11 mouse cellular contexts compared by ENCODE assay signal in genomic region chr2:6261718-6262117, GRCm38 (mm10). TPM values are rescaled to one million over a fixed set of nuclear protein-coding genes. Genes with fewer than 3 reads are reported as not detected.
A peak's percentile ranks its signal among the peaks of the same experiment; 100 is the strongest.
DNase-seq lines count a peak whose midpoint lies in the region; ATAC-seq and TF ChIP-seq lines count a peak whose summit lies in the region.
"Had no signal": no experiment of that assay in that cellular context is flagged by ENCODE, and none has a peak within 500 bp of the region (broad histone marks: within the 10 kb centered on the region; RNA-seq: fewer than 3 reads in every experiment).

No protein-coding gene starts in this region.

- H3K4me2 ChIP-seq in neural tube, embryonic 11.5 days (ENCODE audit: low read depth) = no peak overlapping the region
- no peak overlapping the region for H3K4me2 ChIP-seq in forebrain, embryonic 15.5 days (replicated peaks)
- H3K4me2 ChIP-seq in limb, embryonic 15.5 days = no peak overlapping the region
- H3K4me2 ChIP-seq: liver, embryonic 11.5 days had no signal

- ATAC-seq in neural tube, embryonic 11.5 days (ENCODE audit: insufficient read depth, low FRiP score, low TSS enrichment) = no peak
- no peak for ATAC-seq in forebrain, embryonic 15.5 days (replicated peaks)
- ATAC-seq in limb, embryonic 15.5 days (ENCODE audit: insufficient number of reproducible peaks, low FRiP score, low TSS enrichment, low read depth) = no peak

- TF ChIP-seq CTCF in olfactory bulb, adult 2 months (IDR thresholded peaks at IDR 0.05; ENCODE audit: insufficient read depth, low read depth, low read length) = no peak
- TF ChIP-seq CTCF in kidney, adult 2 months (conservative IDR thresholded peaks at IDR 0.05; ENCODE audit: insufficient read depth, insufficient read length, low read depth, low read length) = no peak

- 0 out of 2 replicates have a peak, but pooled peaks cover 3% of the 10 kb centered on the region for H3K27me3 ChIP-seq in neural tube, embryonic 11.5 days (ENCODE audit: control insufficient read depth, insufficient read depth, low read length)
- H3K27me3 ChIP-seq in forebrain, embryonic 15.5 days = peaks cover 9% of the 10 kb centered on the region
- no peaks in the 10 kb centered on the region for H3K27me3 ChIP-seq in limb, embryonic 15.5 days
- H3K27me3 ChIP-seq in kidney, adult 2 months (replicated peaks; ENCODE audit: control insufficient read depth, insufficient read depth, low read length) = no peaks in the 10 kb centered on the region

- no peaks in the 10 kb centered on the region for H3K9me3 ChIP-seq in neural tube, embryonic 11.5 days (ENCODE audit: control insufficient read depth, low read length)
- peaks cover 4% of the 10 kb centered on the region; the same call in 1 of the 2 replicates for H3K9me3 ChIP-seq in forebrain, embryonic 15.5 days
- H3K9me3 ChIP-seq in limb, embryonic 15.5 days = no peaks in the 10 kb centered on the region

- no peaks in the 10 kb centered on the region for H3K4me1 ChIP-seq in neural tube, embryonic 11.5 days (ENCODE audit: control insufficient read depth, insufficient read depth, low read length)
- peaks cover 10% of the 10 kb centered on the region for H3K4me1 ChIP-seq in forebrain, embryonic 15.5 days
- H3K4me1 ChIP-seq in limb, embryonic 15.5 days = peaks cover 13% of the 10 kb centered on the region
- peaks cover 1% of the 10 kb centered on the region; the same call in 1 of the 2 replicates for H3K4me1 ChIP-seq in olfactory bulb, adult 2 months (ENCODE audit: control insufficient read depth, insufficient read depth, low read length)
- no peaks in the 10 kb centered on the region; the same call in 1 of the 2 replicates for H3K4me1 ChIP-seq in kidney, adult 2 months (ENCODE audit: control insufficient read depth, insufficient read depth, low read length)

- no peaks in the 10 kb centered on the region for H3K36me3 ChIP-seq in neural tube, embryonic 11.5 days (ENCODE audit: control insufficient read depth, insufficient read depth, low read length)
- no peaks in the 10 kb centered on the region for H3K36me3 ChIP-seq in forebrain, embryonic 15.5 days
- H3K36me3 ChIP-seq in limb, embryonic 15.5 days = no peaks in the 10 kb centered on the region
- no peaks in the 10 kb centered on the region for H3K36me3 ChIP-seq in kidney, adult 2 months (ENCODE audit: control insufficient read depth, insufficient read depth, low read length)

- WGBS in neural tube, embryonic 11.5 days = 73% methylated on average over 9 of the region's 9 CpGs
- 25% methylated on average over 9 of the region's 9 CpGs for WGBS in forebrain, embryonic 15.5 days
- 74% methylated on average over 9 of the region's 9 CpGs for WGBS in limb, embryonic 15.5 days
- WGBS in olfactory bulb, adult 2 months = 41% methylated on average over 9 of the region's 9 CpGs
- WGBS in kidney, adult 2 months = 87% methylated on average over 9 of the region's 9 CpGs

- peak overlapping the region; percentile 37 for H3K27ac ChIP-seq in neural tube, embryonic 11.5 days (ENCODE audit: low read depth, low read length)
- H3K27ac ChIP-seq in forebrain, embryonic 15.5 days (replicated peaks) = peak overlapping the region; percentile 78
- H3K27ac ChIP-seq in limb, embryonic 15.5 days = 0 out of 2 replicates have a peak overlapping the region, but pooled peaks have one; percentile 13
- peak overlapping the region; percentile 62 for H3K27ac ChIP-seq in olfactory bulb, adult 2 months (ENCODE audit: insufficient read depth, low read depth, low read length)
- H3K27ac ChIP-seq in kidney, adult 2 months (ENCODE audit: insufficient read depth, low read depth, low read length) = no peak overlapping the region

- no peak overlapping the region for H3K9ac ChIP-seq in neural tube, embryonic 11.5 days (ENCODE audit: low read length)
- H3K9ac ChIP-seq in forebrain, embryonic 15.5 days (replicated peaks) = no peak overlapping the region
- no peak overlapping the region for H3K9ac ChIP-seq in limb, embryonic 15.5 days

- no peak overlapping the region for H3K4me3 ChIP-seq in neural tube, embryonic 11.5 days (ENCODE audit: low read depth, low read length)
- H3K4me3 ChIP-seq in forebrain, embryonic 15.5 days = no peak overlapping the region
- no peak overlapping the region for H3K4me3 ChIP-seq in limb, embryonic 15.5 days
- H3K4me3 ChIP-seq in olfactory bulb, adult 2 months (ENCODE audit: insufficient read depth, low read depth, low read length) = no peak overlapping the region
- H3K4me3 ChIP-seq in kidney, adult 2 months (ENCODE audit: insufficient read depth, low read depth, low read length) = no peak overlapping the region

- DNase-seq in neural tube, embryonic 11.5 days (ENCODE audit: low spot score) = no peak
- DNase-seq in neural tube, embryonic 10.5 days (ENCODE audit: extremely low spot score, low spot score) = no peak
- no peak for DNase-seq in ovary, postnatal 10 days (ENCODE audit: low spot score)
- no peak for DNase-seq in natural killer cell, adult 2 months (ENCODE audit: low spot score in 2 of 2)
- DNase-seq in kidney, adult 2 months = no peak
- DNase-seq: cerebellum, adult 9-10 months; kidney, adult 18-20 months had no signal

- no peak for TF ChIP-seq POLR2A in olfactory bulb, adult 2 months (IDR thresholded peaks at IDR 0.05; ENCODE audit: insufficient read depth, low read depth, low read length)
- TF ChIP-seq POLR2A in kidney, adult 2 months (IDR thresholded peaks at IDR 0.05; ENCODE audit: low read depth, low read length) = no peak

RNA-seq across cellular contexts. Expression of gene Echdc3, which starts 48.9 kb away (rescaled TPM):
- 1.4 and 2.7 TPM in 2 replicates for polyA plus RNA-seq in neural tube, embryonic 11.5 days (2014; fragmentation: Nextera tagmentation; extraction: Ambion mirVana)
- polyA plus RNA-seq in forebrain, embryonic 15.5 days (2015; fragmentation: Nextera tagmentation; extraction: Ambion mirVana) = 0.65 and 1.1 TPM in 2 replicates
- polyA plus RNA-seq in limb, embryonic 15.5 days (2015; fragmentation: Nextera tagmentation; extraction: Ambion mirVana) = 6.0 and 6.1 TPM in 2 replicates
- not detected in 2 replicates for polyA plus RNA-seq in olfactory bulb, adult 2 months (2012; ENCODE audit: insufficient read depth, insufficient read length, low replicate concordance, missing spikeins)
- polyA plus RNA-seq in kidney, adult 2 months (2012; rRNA removed) = 67.9 and 74.7 TPM in 2 replicates
